Mouse (Mus musculus) megakaryocyte, embryonic 14.5 days (primary cell): Measurements from ENCODE around the gene Sdr9c7.

Experiments
- FLI1 ChIP-seq: IDR thresholded peaks from 2 replicates; pipeline ENCODE4 v1.6.1; 2012; ENCODE audit warnings: low read length, inconsistent platforms, mixed read lengths
- GATA1 ChIP-seq: IDR thresholded peaks from 3 replicates; pipeline ENCODE4 v1.6.1; 2012; ENCODE audit warnings: mixed read lengths, low read length, inconsistent platforms, borderline replicate concordance

GRCm38 (mm10) chr10:127891481-127891880, 6.8 kb upstream of the Sdr9c7 start:
- TF ChIP-seq GATA1 (no peak), FLI1 (no peak)
